9 mouse cellular contexts compared by ENCODE assay signal in the genomic region with DNA sequence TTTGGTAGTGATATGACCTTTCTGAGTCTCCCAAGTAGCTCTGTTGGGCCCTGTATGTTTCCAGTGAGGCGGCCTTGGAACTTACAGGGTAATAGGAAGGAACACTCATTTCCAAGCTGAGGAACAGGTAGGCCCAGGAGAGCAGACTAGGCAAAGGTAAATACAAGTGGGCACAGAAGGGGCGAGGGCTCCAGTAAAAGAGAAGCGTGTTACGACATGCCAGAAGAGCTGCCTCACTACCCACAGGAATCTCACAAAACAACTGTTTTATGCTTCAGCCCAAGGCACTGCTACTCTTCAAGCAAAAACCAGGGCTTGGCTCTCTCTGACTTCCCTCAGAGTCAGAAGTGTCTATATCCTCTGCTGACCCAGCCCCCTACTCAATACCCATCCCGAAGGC. TPM values are rescaled to one million over a fixed set of nuclear protein-coding genes. Genes with fewer than 3 reads are reported as not detected.
DNase-seq lines count a peak whose midpoint lies in the region; ATAC-seq and TF ChIP-seq lines count a peak whose summit lies in the region.
"Had no signal": no experiment of that assay in that cellular context is flagged by ENCODE, and none has a peak within 500 bp of the region (broad histone marks: within the 10 kb centered on the region; RNA-seq: fewer than 3 reads in every experiment).

No protein-coding gene starts in this region.

- no peak for TF ChIP-seq CTCF in lung, embryonic 14.5 days (IDR thresholded peaks at IDR 0.05; ENCODE audit: low read depth)
- TF ChIP-seq CTCF in cortical plate, adult 2 months (IDR thresholded peaks at IDR 0.05; ENCODE audit: extremely low read depth, insufficient read depth, low read length) = no peak

- no peak for ATAC-seq in forebrain, embryonic 13.5 days
- no peak for ATAC-seq in forebrain, embryonic 14.5 days
- ATAC-seq in lung, embryonic 14.5 days (ENCODE audit: insufficient read depth) = peak; percentile 48; the same call in 1 of the 2 replicates
- no peak for ATAC-seq in liver, embryonic 13.5 days (ENCODE audit: low read depth)

- 89% methylated on average over 5 of the region's 5 CpGs for WGBS in forebrain, embryonic 13.5 days
- WGBS in forebrain, embryonic 14.5 days = 92% methylated on average over 5 of the region's 5 CpGs
- WGBS in lung, embryonic 14.5 days = 59% methylated on average over 5 of the region's 5 CpGs
- 76% methylated on average over 5 of the region's 5 CpGs for WGBS in liver, embryonic 13.5 days (ENCODE audit: insufficient replicate concordance)

- H3K36me3 ChIP-seq in forebrain, embryonic 13.5 days (ENCODE audit: poor library complexity, severe bottlenecking) = peaks cover 19% of the 10 kb centered on the region
- H3K36me3 ChIP-seq in forebrain, embryonic 14.5 days (ENCODE audit: control insufficient read depth, insufficient read depth, low read length) = 0 out of 2 replicates have a peak, but pooled peaks cover 3% of the 10 kb centered on the region
- 0 out of 2 replicates have a peak, but pooled peaks cover 4% of the 10 kb centered on the region for H3K36me3 ChIP-seq in lung, embryonic 14.5 days (ENCODE audit: insufficient read depth)
- H3K36me3 ChIP-seq in liver, embryonic 13.5 days = peaks cover 17% of the 10 kb centered on the region

- no peak overlapping the region for H3K9ac ChIP-seq in forebrain, embryonic 13.5 days
- no peak overlapping the region for H3K9ac ChIP-seq in forebrain, embryonic 14.5 days (ENCODE audit: low read length)
- H3K9ac ChIP-seq in lung, embryonic 14.5 days = no peak overlapping the region
- peak overlapping the region; percentile 71 for H3K9ac ChIP-seq in liver, embryonic 13.5 days

- H3K27ac ChIP-seq in forebrain, embryonic 13.5 days = peak overlapping the region; percentile 16; the same call in 1 of the 2 replicates
- H3K27ac ChIP-seq in forebrain, embryonic 14.5 days (ENCODE audit: low read depth, low read length) = no peak overlapping the region; the same call in 1 of the 2 replicates
- H3K27ac ChIP-seq in lung, embryonic 14.5 days (ENCODE audit: low read depth) = peak overlapping the region; percentile 68
- H3K27ac ChIP-seq in cortical plate, adult 2 months (ENCODE audit: insufficient read depth, low read length) = peak overlapping the region; percentile 46; the same call in 1 of the 2 replicates
- H3K27ac ChIP-seq in liver, embryonic 13.5 days = peak overlapping the region; percentile 96

- H3K9me3 ChIP-seq in forebrain, embryonic 13.5 days (replicated peaks) = no peaks in the 10 kb centered on the region
- no peaks in the 10 kb centered on the region for H3K9me3 ChIP-seq in forebrain, embryonic 14.5 days (replicated peaks; ENCODE audit: control insufficient read depth, low read length)
- no peaks in the 10 kb centered on the region for H3K9me3 ChIP-seq in lung, embryonic 14.5 days (ENCODE audit: low read depth, low read length)
- no peaks in the 10 kb centered on the region for H3K9me3 ChIP-seq in liver, embryonic 13.5 days (replicated peaks)

- DNase-seq in forebrain, embryonic 14.5 days (ENCODE audit: low spot score) = no peak
- peak; percentile 42 for DNase-seq in lung, embryonic 14.5 days
- no peak for DNase-seq in lung, postnatal 25 days (ENCODE audit: low spot score)
- DNase-seq in liver, embryonic 13.5 days = no peak
- DNase-seq in thymus, adult 18-20 months = no peak
- no peak for DNase-seq in cerebellum, adult 18-20 months
- DNase-seq: adrenal gland, postnatal 25 days had no signal

- no peak overlapping the region for H3K4me3 ChIP-seq in forebrain, embryonic 13.5 days
- no peak overlapping the region for H3K4me3 ChIP-seq in forebrain, embryonic 14.5 days (ENCODE audit: low read depth, low read length)
- H3K4me3 ChIP-seq in lung, embryonic 14.5 days (ENCODE audit: low read depth, low read length) = no peak overlapping the region
- no peak overlapping the region for H3K4me3 ChIP-seq in cortical plate, adult 2 months (ENCODE audit: insufficient read depth, low read length)
- H3K4me3 ChIP-seq in liver, embryonic 13.5 days (replicated peaks) = peak overlapping the region; percentile 50

- peaks cover 42% of the 10 kb centered on the region for H3K4me1 ChIP-seq in forebrain, embryonic 13.5 days
- H3K4me1 ChIP-seq in forebrain, embryonic 14.5 days (ENCODE audit: control insufficient read depth, insufficient read depth, low read length) = peaks cover 19% of the 10 kb centered on the region
- peaks cover 21% of the 10 kb centered on the region for H3K4me1 ChIP-seq in lung, embryonic 14.5 days (ENCODE audit: insufficient read depth)
- peaks cover 11% of the 10 kb centered on the region for H3K4me1 ChIP-seq in cortical plate, adult 2 months (ENCODE audit: control insufficient read depth, insufficient read depth, low read length)
- peaks cover 96% of the 10 kb centered on the region for H3K4me1 ChIP-seq in liver, embryonic 13.5 days (replicated peaks)

- no peak overlapping the region for H3K4me2 ChIP-seq in forebrain, embryonic 13.5 days
- no peak overlapping the region for H3K4me2 ChIP-seq in forebrain, embryonic 14.5 days (ENCODE audit: low read length)
- 0 out of 2 replicates have a peak overlapping the region, but pooled peaks have one; percentile 15 for H3K4me2 ChIP-seq in lung, embryonic 14.5 days
- H3K4me2 ChIP-seq in liver, embryonic 13.5 days = peak overlapping the region; percentile 74

- TF ChIP-seq POLR2A in cortical plate, adult 2 months (IDR thresholded peaks at IDR 0.05; ENCODE audit: extremely low read depth, insufficient read depth, low read length) = no peak

- H3K27me3 ChIP-seq in forebrain, embryonic 13.5 days = no peaks in the 10 kb centered on the region
- H3K27me3 ChIP-seq in forebrain, embryonic 14.5 days (replicated peaks; ENCODE audit: control insufficient read depth, insufficient read depth, low read length) = no peaks in the 10 kb centered on the region
- H3K27me3 ChIP-seq in lung, embryonic 14.5 days (ENCODE audit: insufficient read depth, low read length) = no peaks in the 10 kb centered on the region
- no peaks in the 10 kb centered on the region for H3K27me3 ChIP-seq in liver, embryonic 13.5 days

RNA-seq across cellular contexts. Expression of a gene that starts 18.1 kb away (rescaled TPM):
- polyA plus RNA-seq in forebrain, embryonic 13.5 days (2015; fragmentation: Nextera tagmentation; extraction: Ambion mirVana) = 84.1 and 88.2 TPM in 2 replicates
- polyA plus RNA-seq in forebrain, embryonic 14.5 days (2014; fragmentation: Nextera tagmentation; extraction: Ambion mirVana) = 101 and 105 TPM in 2 replicates
- polyA plus RNA-seq in lung, embryonic 14.5 days (2014; fragmentation: Nextera tagmentation; extraction: Ambion mirVana) = 104 and 105 TPM in 2 replicates
- polyA plus RNA-seq in cortical plate, adult 2 months (2012; rRNA removed) = 60.9 and 61.0 TPM in 2 replicates
- polyA plus RNA-seq in liver, embryonic 13.5 days (2015; fragmentation: Nextera tagmentation; extraction: Ambion mirVana) = 32.9 and 37.5 TPM in 2 replicates

RNA-seq across cellular contexts. Expression of a gene that starts 55.5 kb away (rescaled TPM):
- polyA plus RNA-seq in forebrain, embryonic 13.5 days (2015; fragmentation: Nextera tagmentation; extraction: Ambion mirVana) = 2.3 and 2.4 TPM in 2 replicates
- 1.5 and 1.8 TPM in 2 replicates for polyA plus RNA-seq in forebrain, embryonic 14.5 days (2014; fragmentation: Nextera tagmentation; extraction: Ambion mirVana)
- polyA plus RNA-seq in lung, embryonic 14.5 days (2014; fragmentation: Nextera tagmentation; extraction: Ambion mirVana) = 0.74 and 0.79 TPM in 2 replicates
- 1.3 and 1.5 TPM in 2 replicates for polyA plus RNA-seq in cortical plate, adult 2 months (2012; rRNA removed)
- 0.15 and 0.20 TPM in 2 replicates for polyA plus RNA-seq in liver, embryonic 13.5 days (2015; fragmentation: Nextera tagmentation; extraction: Ambion mirVana)

Comparison
In these comparisons a context has a peak if more than half of its experiments do, and no peak if none do; other contexts are left out.
1. H3K4me2 ChIP-seq: peak in lung, embryonic 14.5 days (single experiment) and liver, embryonic 13.5 days (single experiment); none in forebrain, embryonic 13.5 days (single experiment) and forebrain, embryonic 14.5 days (single experiment).